In the genomic region with DNA sequence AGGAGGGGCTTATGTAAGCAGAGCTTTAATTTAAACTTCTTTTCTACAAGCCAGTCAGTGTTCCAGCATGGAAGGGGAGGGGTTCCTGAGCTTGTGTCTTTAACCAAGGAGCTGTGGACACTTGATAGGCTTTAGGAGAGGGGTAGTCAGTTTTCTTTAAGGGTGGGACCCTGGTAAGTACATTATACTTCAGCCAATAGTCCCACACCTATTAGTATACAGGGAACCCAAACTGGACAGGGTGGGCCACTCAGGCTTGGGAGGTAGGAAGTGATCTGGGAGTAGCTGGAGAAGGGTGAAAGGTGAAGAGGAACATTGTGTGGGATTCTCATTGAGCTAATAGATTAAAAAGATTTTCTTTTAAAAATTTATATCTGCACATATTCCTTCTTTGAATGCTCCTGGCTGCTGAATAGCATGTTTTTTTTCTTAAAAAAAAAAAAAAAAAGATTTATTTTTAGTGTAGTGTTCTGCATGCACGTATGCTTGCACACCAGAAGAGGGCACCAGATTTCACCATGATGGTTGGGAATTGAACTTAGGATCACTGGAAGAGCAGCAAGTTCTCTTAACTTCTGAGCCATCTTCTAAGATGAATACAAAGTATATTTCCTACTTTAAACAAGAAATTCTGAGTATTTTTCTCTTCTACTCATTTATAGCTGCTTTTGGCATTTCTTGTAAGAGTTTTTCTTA, we compare ENCODE assay signal across 18 mouse cellular contexts. TPM values are rescaled to one million over a fixed set of nuclear protein-coding genes. Genes with fewer than 3 reads are reported as not detected.
DNase-seq lines count a peak whose midpoint lies in the region; ATAC-seq and TF ChIP-seq lines count a peak whose summit lies in the region.
"Had no signal": no experiment of that assay in that cellular context is flagged by ENCODE, and none has a peak within 500 bp of the region (broad histone marks: within the 10 kb centered on the region; RNA-seq: fewer than 3 reads in every experiment).

No protein-coding gene starts in this region.

- H3K27ac ChIP-seq in forebrain, postnatal 0 days (ENCODE audit: low read depth, low read length) = no peak overlapping the region
- H3K27ac ChIP-seq in forebrain, embryonic 13.5 days = no peak overlapping the region
- no peak overlapping the region for H3K27ac ChIP-seq in layer of hippocampus, adult 2 months
- H3K27ac ChIP-seq: embryonic facial prominence, embryonic 15.5 days; forebrain, embryonic 10.5 days; hindbrain, embryonic 13.5 days; intestine, embryonic 15.5 days; limb, embryonic 15.5 days; neural tube, embryonic 12.5 days had no signal

- TF ChIP-seq CTCF in forebrain, postnatal 0 days (IDR thresholded peaks at IDR 0.05; ENCODE audit: low read depth) = peak; percentile 44; the same call in 1 of the 2 replicates
- TF ChIP-seq CTCF in layer of hippocampus, adult 2 months (conservative IDR thresholded peaks at IDR 0.05) = peak; percentile 75
- TF ChIP-seq CTCF in brain, embryonic 14.5 days (IDR thresholded peaks at IDR 0.05; ENCODE audit: borderline replicate concordance, extremely low read depth, insufficient read depth, insufficient read length) = peak; percentile 38; the same call in 1 of the 2 replicates

- no peaks in the 10 kb centered on the region for H3K27me3 ChIP-seq in forebrain, postnatal 0 days (ENCODE audit: insufficient read depth, low read length)
- no peaks in the 10 kb centered on the region for H3K27me3 ChIP-seq in forebrain, embryonic 13.5 days
- H3K27me3 ChIP-seq: embryonic facial prominence, embryonic 15.5 days; hindbrain, embryonic 13.5 days; intestine, embryonic 15.5 days; limb, embryonic 15.5 days; neural tube, embryonic 12.5 days had no signal

- H3K36me3 ChIP-seq in forebrain, postnatal 0 days (ENCODE audit: insufficient read depth) = no peaks in the 10 kb centered on the region
- no peaks in the 10 kb centered on the region for H3K36me3 ChIP-seq in forebrain, embryonic 13.5 days (ENCODE audit: poor library complexity, severe bottlenecking)
- H3K36me3 ChIP-seq: embryonic facial prominence, embryonic 15.5 days; forebrain, embryonic 10.5 days; hindbrain, embryonic 13.5 days; intestine, embryonic 15.5 days; limb, embryonic 15.5 days; neural tube, embryonic 12.5 days had no signal

- 82% methylated on average over 1 of the region's 1 CpGs for WGBS in forebrain, postnatal 0 days
- 97% methylated on average over 1 of the region's 1 CpGs for WGBS in forebrain, embryonic 13.5 days

- TF ChIP-seq POLR2A in brain, embryonic 14.5 days (IDR thresholded peaks at IDR 0.05; ENCODE audit: borderline replicate concordance, extremely low read depth, insufficient read depth, insufficient read length, poor library complexity, severe bottlenecking) = no peak

- no peak for ATAC-seq in forebrain, postnatal 0 days
- no peak for ATAC-seq in forebrain, embryonic 13.5 days
- ATAC-seq: intestine, embryonic 15.5 days had no signal

- no peak overlapping the region for H3K9ac ChIP-seq in forebrain, postnatal 0 days
- no peak overlapping the region for H3K9ac ChIP-seq in forebrain, embryonic 13.5 days
- H3K9ac ChIP-seq: embryonic facial prominence, embryonic 15.5 days; hindbrain, embryonic 13.5 days; intestine, embryonic 15.5 days; limb, embryonic 15.5 days; neural tube, embryonic 12.5 days had no signal

- H3K4me1 ChIP-seq in forebrain, postnatal 0 days (ENCODE audit: insufficient read depth) = 0 out of 2 replicates have a peak, but pooled peaks cover 5% of the 10 kb centered on the region
- H3K4me1 ChIP-seq in forebrain, embryonic 13.5 days = peaks cover 29% of the 10 kb centered on the region
- H3K4me1 ChIP-seq: intestine, embryonic 15.5 days had no signal

- H3K4me3 ChIP-seq in forebrain, postnatal 0 days (ENCODE audit: low read depth, low read length) = no peak overlapping the region
- no peak overlapping the region for H3K4me3 ChIP-seq in forebrain, embryonic 13.5 days
- H3K4me3 ChIP-seq in layer of hippocampus, adult 2 months = no peak overlapping the region
- H3K4me3 ChIP-seq: embryonic facial prominence, embryonic 15.5 days; forebrain, embryonic 10.5 days; hindbrain, embryonic 13.5 days; intestine, embryonic 15.5 days; limb, embryonic 15.5 days; neural tube, embryonic 12.5 days had no signal

- H3K4me2 ChIP-seq in forebrain, postnatal 0 days (ENCODE audit: low read depth) = no peak overlapping the region
- H3K4me2 ChIP-seq in forebrain, embryonic 13.5 days = no peak overlapping the region
- H3K4me2 ChIP-seq: embryonic facial prominence, embryonic 15.5 days; hindbrain, embryonic 13.5 days; intestine, embryonic 15.5 days; limb, embryonic 15.5 days; neural tube, embryonic 12.5 days had no signal

- no peaks in the 10 kb centered on the region for H3K9me3 ChIP-seq in forebrain, postnatal 0 days (ENCODE audit: low read length)
- no peaks in the 10 kb centered on the region for H3K9me3 ChIP-seq in forebrain, embryonic 13.5 days (replicated peaks)
- H3K9me3 ChIP-seq: embryonic facial prominence, embryonic 15.5 days; forebrain, embryonic 10.5 days; hindbrain, embryonic 13.5 days; intestine, embryonic 15.5 days; limb, embryonic 15.5 days; neural tube, embryonic 12.5 days had no signal

- DNase-seq in forebrain, postnatal 0 days = no peak
- no peak for DNase-seq in layer of hippocampus, adult 2 months (ENCODE audit: low spot score in 2 of 2)
- DNase-seq in layer of hippocampus, adult 9-11 months = no peak
- DNase-seq in 3T3-L1 (ENCODE audit: low read depth, low spot score) = peak; percentile 22
- DNase-seq in brain, embryonic 14.5 days (ENCODE audit: low read depth) = no peak
- no peak for DNase-seq in frontal cortex, postnatal 14 days (ENCODE audit: low spot score in 2 of 2)
- no peak for DNase-seq in retina, postnatal 1 day
- DNase-seq: cerebellum, postnatal 10 days; embryo, embryonic 11 days; spleen, adult 18-20 months; thymus, postnatal 25 days had no signal

RNA-seq across cellular contexts. Expression of a gene that starts 21.2 kb away (rescaled TPM):
- 81.1 and 89.5 TPM in 2 replicates for total RNA-seq in forebrain, postnatal 0 days (2014; rRNA removed)
- 11.7 and 16.6 TPM in 2 replicates for polyA plus RNA-seq in forebrain, postnatal 0 days (2015; fragmentation: Nextera tagmentation; extraction: Ambion mirVana)
- 17.0 and 17.3 TPM in 2 replicates for polyA plus RNA-seq in forebrain, embryonic 13.5 days (2015; fragmentation: Nextera tagmentation; extraction: Ambion mirVana)
- 10 to 100 TPM; 60.8 to 60.9 TPM for total RNA-seq in layer of hippocampus, adult 2 months (2021)
- 21.0 and 24.2 TPM in 2 replicates for polyA plus RNA-seq in brain, embryonic 14.5 days (2012; rRNA removed)
